Mouse (Mus musculus): ENCODE measurements at regions not wholly inside any gene's neighbourhood (a gene's known extent, or its start where the extent isn't known, plus 50 kb on each side); places are given as distances from the start of the nearest gene placed in this dataset.
A peak's percentile ranks its signal among the peaks of the same experiment; 100 is the strongest.

- no peak for DNase-seq (ENCODE audit: low read depth)
Observed at GRCm38 (mm10) chrX:12467528-12468179, 119.9 kb upstream of the Atp6ap2 start.

GRCm38 (mm10) chrX:12472296-12472695, 115.3 kb upstream of the Atp6ap2 start:
- DNase-seq (ENCODE audit: low read depth) = no peak

DNA sequence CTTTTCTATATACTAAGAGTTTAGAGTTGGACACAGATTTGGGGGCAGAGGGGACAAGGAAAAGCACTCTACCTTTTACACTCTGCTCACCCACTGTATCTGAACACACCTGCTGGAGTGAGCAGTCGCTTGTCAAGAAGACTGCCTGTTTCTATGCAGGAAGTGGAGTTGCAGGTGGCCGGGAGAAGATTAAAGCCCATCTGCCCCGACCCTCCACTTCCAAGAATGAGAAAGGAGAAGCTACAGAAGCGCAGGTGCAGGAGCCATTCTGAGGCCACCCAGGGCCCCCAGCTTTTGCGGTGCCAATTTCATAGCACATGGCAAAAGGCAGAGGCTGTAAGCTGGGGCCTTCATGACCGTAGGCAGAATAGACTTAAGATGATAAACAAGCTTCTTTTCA, 108.4 kb upstream of the Atp6ap2 start:
- DNase-seq (ENCODE audit: low read depth) = no peak

GRCm38 (mm10) chrX:12490957-12491356, 96.6 kb upstream of the Atp6ap2 start:
- no peak for DNase-seq (ENCODE audit: low read depth)

DNA sequence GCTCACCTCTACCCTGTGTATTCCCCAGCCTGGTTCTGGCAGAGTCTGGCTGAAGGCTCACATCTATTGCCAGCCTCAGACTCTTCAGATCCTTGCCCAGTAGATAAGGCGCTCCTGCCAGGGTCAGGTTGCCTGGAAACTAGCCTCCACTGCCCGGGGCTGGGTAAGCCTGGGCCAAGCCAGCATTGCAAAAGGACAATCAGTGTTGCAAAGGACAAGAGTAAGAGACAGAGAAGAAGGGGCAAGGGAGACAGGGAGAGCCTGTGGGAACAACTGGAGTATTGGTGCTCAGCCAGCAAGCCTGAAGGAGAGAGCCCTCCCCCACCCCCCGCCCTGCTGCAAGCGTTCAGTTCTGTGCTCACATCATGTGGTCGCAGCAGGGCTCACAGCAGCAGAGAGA, 94.4 kb upstream of the Atp6ap2 start:
- no peak for DNase-seq (ENCODE audit: low read depth)

GRCm38 (mm10) chrX:12493916-12494315, 93.7 kb upstream of the Atp6ap2 start:
- no peak for DNase-seq (ENCODE audit: low read depth)

DNA sequence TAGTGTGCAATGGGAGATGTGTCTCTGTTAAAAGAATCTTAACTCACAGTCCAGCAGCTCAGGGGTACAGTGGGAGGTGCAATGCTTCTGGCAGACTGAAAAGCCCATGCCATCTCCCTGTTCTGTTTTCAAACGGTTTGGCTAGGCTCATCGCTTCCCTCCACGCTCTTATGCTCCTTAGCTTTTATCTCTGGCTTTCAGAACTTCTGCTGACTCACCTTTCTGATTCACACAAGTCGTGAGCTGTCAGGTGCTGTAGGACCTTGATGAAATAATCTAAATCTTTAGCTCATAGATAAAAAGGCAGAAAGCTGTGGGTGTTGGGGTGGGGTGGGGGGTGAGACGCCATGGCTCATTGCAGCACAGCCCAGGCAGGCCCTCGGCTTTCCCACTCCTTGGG, 93.1 kb upstream of the Atp6ap2 start:
- DNase-seq (ENCODE audit: low read depth) = no peak

GRCm38 (mm10) chrX:12500601-12501000, 87.0 kb upstream of the Atp6ap2 start:
- no peak for DNase-seq (ENCODE audit: low read depth)

GRCm38 (mm10) chrX:12502364-12502763, 85.2 kb upstream of the Atp6ap2 start:
- no peak for DNase-seq (ENCODE audit: low read depth)

GRCm38 (mm10) chrX:12503581-12503980, 84.0 kb upstream of the Atp6ap2 start:
- DNase-seq (ENCODE audit: low read depth) = no peak

DNA sequence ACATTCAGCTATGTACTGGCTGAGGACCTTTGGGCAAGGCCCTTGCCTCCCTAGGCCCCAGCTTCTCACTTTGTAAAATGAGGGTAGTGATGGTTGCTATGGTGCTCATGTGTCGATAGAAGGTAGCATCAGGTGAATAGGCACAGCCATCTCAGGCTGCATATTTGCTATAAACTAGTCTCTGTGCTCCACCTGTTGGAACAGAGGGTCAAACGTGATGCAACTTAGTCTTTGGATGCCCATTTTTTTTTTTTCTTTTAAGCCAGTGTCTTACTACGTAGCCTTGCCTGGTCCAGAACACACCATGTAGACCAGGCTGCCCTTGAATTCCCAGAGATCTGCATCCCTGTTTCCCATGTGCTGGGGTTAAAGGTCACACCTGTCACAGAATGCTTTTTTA, 76.5 kb upstream of the Atp6ap2 start:
- no peak for DNase-seq (ENCODE audit: low read depth)

GRCm38 (mm10) chrX:12525044-12525443, 62.6 kb upstream of the Atp6ap2 start:
- DNase-seq (ENCODE audit: low read depth) = no peak

DNA sequence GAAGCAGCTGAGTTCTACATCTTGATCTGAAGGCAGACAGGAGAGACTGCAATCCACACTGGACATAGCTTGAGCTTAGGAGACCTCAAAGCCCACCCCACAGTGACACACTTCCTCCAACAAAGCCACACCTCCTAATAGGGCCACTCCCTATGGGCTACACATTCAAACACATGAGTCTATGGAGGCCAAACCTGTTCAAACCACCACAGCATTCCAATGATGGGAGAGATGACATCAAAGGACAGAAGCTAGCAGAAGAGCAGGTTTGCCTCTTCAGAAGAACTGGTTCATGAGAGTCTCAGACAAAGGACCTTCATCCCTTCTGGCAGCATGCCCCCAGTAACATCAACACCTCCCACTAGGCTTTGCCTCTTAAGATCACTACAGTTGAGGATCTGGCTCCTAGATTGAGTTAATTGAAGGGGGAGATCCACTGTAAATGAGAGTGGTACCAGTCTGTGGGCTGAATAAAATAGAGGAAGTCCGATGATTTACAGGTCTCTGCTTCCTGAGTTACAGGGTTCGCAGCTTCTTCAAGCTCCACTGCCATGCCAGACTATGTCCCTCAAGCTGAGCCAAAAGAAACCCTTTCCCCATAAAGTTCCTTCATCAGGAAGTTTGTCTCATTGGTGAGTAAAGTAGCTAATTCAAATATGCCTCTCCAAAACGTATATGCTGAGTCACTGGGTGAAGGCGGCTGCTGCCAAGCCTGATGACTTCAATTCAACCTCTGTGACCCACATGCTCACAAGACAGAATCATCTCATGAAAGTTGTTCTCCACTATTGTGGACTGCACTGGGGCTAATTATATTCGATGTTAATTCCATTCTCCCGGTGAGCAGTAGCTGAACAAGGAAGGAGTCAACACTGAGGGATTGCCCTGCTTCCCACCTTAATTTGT, 56.9 kb upstream of the Atp6ap2 start:
- DNase-seq (ENCODE audit: low read depth) = peak; percentile 38

Measured in NIH3T3 (cell line).